Mouse (Mus musculus) myocyte (in vitro differentiated cells): ENCODE results near the gene Xrcc5. TPM values are rescaled to one million over a fixed set of nuclear protein-coding genes. Genes with fewer than 3 reads are reported as not detected.

Experiments
- H3K27me3 ChIP-seq: one replicate; pipeline ENCODE4 v1.6.1; 2011; ENCODE audit not compliant: control insufficient read depth, insufficient read depth, insufficient read length
- H3K36me3 ChIP-seq: one replicate; pipeline ENCODE4 v1.6.1; 2011; ENCODE audit not compliant: control insufficient read depth, insufficient read depth
- H3K4me2 ChIP-seq: one replicate; pipeline ENCODE4 v1.6.1; 2011; ENCODE audit warnings: low read depth, control low read depth
- H3K4me3 ChIP-seq: one replicate; pipeline ENCODE4 v1.5.1; 2011; ENCODE audit warnings: mild to moderate bottlenecking, control low read depth, moderate library complexity
- H3K79me2 ChIP-seq: one replicate; pipeline ENCODE4 v1.6.1; 2011; ENCODE audit not compliant: control insufficient read depth, insufficient read depth
- H3ac ChIP-seq: one replicate; pipeline ENCODE4 v1.6.1; 2011; ENCODE audit not compliant: control insufficient read depth, insufficient read length
- CEBPB ChIP-seq: IDR thresholded peaks from 2 replicates; pipeline ENCODE4 v1.6.1; 2011; ENCODE audit warnings: mild to moderate bottlenecking, moderate library complexity; ENCODE audit not compliant: poor library complexity, insufficient read depth, severe bottlenecking
- E2F4 ChIP-seq: IDR thresholded peaks from one replicate; pipeline ENCODE4 v1.6.1; 2011; ENCODE audit warnings: mild to moderate bottlenecking, control low read depth, moderate library complexity; ENCODE audit not compliant: insufficient read depth
- MAX ChIP-seq: IDR thresholded peaks from one replicate; pipeline ENCODE4 v1.6.1; 2011; ENCODE audit warnings: low read depth, mild to moderate bottlenecking, control low read depth
- MYOD1 ChIP-seq, 3 experiments: IDR thresholded peaks; one replicate each; pipeline ENCODE4 v1.6.1; 2011; ENCODE audit warnings: control low read depth in 2 of 3, low read depth in 2 of 3, mild to moderate bottlenecking in 2 of 3, moderate library complexity in 1 of 3; ENCODE audit not compliant: insufficient read length in 2 of 3, control insufficient read depth in 1 of 3
- MYOG ChIP-seq, 3 experiments: IDR thresholded peaks; one replicate each; pipeline ENCODE4 v1.6.1; 2011; ENCODE audit warnings: control low read depth in 2 of 3, low read depth in 2 of 3, mild to moderate bottlenecking in 2 of 3; ENCODE audit not compliant: insufficient read length in 2 of 3, control insufficient read depth in 1 of 3, insufficient read depth in 1 of 3
- POLR2A ChIP-seq: IDR thresholded peaks from one replicate; pipeline ENCODE4 v1.6.1; 2011; ENCODE audit warnings: low read depth, mild to moderate bottlenecking, control low read depth, moderate library complexity; ENCODE audit not compliant: insufficient read length
- POLR2AphosphoS2 ChIP-seq: IDR thresholded peaks from one replicate; pipeline ENCODE4 v1.6.1; 2011; ENCODE audit warnings: low read depth, control low read depth; ENCODE audit not compliant: insufficient read length
- REST ChIP-seq: IDR thresholded peaks from one replicate; pipeline ENCODE4 v1.6.1; 2011; ENCODE audit warnings: mild to moderate bottlenecking, control low read depth, moderate library complexity; ENCODE audit not compliant: insufficient read depth, insufficient read length
- SRF ChIP-seq: IDR thresholded peaks from one replicate; pipeline ENCODE4 v1.6.1; 2011; ENCODE audit warnings: low read depth; ENCODE audit not compliant: control insufficient read depth, insufficient read length
- TCF12 ChIP-seq: IDR thresholded peaks from one replicate; pipeline ENCODE4 v1.6.1; 2011; ENCODE audit warnings: mild to moderate bottlenecking, control low read depth; ENCODE audit not compliant: poor library complexity, insufficient read depth, severe bottlenecking
- TCF3 ChIP-seq: IDR thresholded peaks from one replicate; pipeline ENCODE4 v1.6.1; 2011; ENCODE audit warnings: low read depth, control low read depth; ENCODE audit not compliant: insufficient read length
- USF1 ChIP-seq: IDR thresholded peaks from one replicate; pipeline ENCODE4 v1.6.1; 2011; ENCODE audit warnings: low read depth, mild to moderate bottlenecking, control low read depth, moderate library complexity
- polyA plus RNA-seq: library from polyadenylated mRNA; unstranded; fragments of >200 nt; fragmentation: generic; extraction: Trizol; gene quantifications from one replicate; pipeline ENCODE4 v1.2.1, GENCODE M21; 2012; ENCODE audit warnings: missing spikeins

Gene Xrcc5
- polyA plus RNA-seq, 1 experiment, result 23.5 TPM

DNA sequence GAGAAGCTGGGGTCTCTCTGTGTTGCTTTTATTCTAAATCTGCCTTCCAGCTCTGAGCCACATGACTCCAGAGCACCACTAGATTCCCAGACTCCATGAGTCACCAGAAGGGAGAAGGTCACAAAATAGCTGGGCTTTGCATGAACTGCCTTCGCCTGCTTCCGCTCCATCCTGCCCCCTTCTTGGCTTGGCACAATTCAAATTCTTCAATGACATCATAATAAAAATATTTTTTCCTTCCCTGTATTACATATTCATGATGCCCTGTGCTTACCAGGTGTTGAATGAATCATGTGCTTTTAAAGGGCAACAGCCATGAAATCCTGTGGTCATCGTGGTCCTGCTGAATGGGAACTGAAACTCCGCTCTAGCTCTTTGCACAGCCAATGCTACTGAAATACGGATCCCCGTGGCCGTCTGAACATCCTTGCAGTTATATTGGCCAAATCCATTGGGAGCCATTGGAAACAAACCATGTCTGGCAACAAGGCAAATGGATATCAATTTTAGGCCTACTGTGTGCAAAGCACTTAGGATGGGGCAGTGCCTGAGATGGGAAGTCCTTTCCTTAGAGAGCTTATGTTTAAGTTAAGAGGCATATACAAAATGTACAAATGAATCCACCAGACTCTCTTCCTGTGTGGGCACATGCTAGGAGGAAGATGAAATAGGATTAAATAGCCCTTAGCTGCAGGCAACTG is 122.0 kb downstream of the Xrcc5 start:
- Histone ChIP-seq H3ac (no peak overlapping the region), H3K36me3 (no peaks in the 10 kb centered on the region), H3K79me2 (no peaks in the 10 kb centered on the region), H3K4me3 (no peak overlapping the region), H3K27me3 (no peaks in the 10 kb centered on the region), H3K4me2 (peak overlapping the region; percentile 62)
- TF ChIP-seq USF1, result peak; percentile 72
- no peak for TF ChIP-seq MAX
- TF ChIP-seq CEBPB, result 0 out of 2 replicates have a peak, but pooled peaks have one; percentile 32
- no peak for TF ChIP-seq TCF12
- TF ChIP-seq MYOD1 (IDR thresholded peaks at IDR 0.05; ENCODE audit: control insufficient read depth in 1 of 3, insufficient read length in 2 of 3, low read depth in 2 of 3), result peak in 1 of 3 experiments; percentile 30

DNA sequence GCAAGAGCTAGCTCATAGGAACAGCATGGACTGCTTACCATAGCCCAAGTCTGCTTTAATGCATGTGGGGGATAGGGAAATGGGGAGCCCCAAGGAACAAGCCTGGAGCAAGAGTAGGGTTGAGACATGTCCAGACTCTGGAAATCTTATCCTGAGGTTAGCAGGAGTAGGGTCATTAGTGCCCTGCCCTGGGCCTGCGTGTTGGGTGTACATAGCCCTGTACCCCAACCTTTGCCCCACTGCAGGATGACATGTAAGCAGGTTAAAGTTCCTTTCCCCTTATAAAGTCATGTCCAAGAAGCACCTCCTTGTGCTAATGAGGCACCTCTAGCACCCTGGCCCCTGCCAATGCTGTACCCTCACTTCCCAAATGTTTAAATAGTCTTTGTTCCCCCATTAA is 125.4 kb downstream of the Xrcc5 start:
- H3K79me2 ChIP-seq, result no peaks in the 10 kb centered on the region
- H3ac ChIP-seq, result no peak overlapping the region
- H3K4me2 ChIP-seq, result no peak overlapping the region
- no peaks in the 10 kb centered on the region for H3K36me3 ChIP-seq
- H3K4me3 ChIP-seq, result no peak overlapping the region
- H3K27me3 ChIP-seq, result no peaks in the 10 kb centered on the region
- TF ChIP-seq MYOG (IDR thresholded peaks at IDR 0.05; ENCODE audit: control insufficient read depth in 1 of 3, insufficient read depth in 1 of 3, insufficient read length in 2 of 3, low read depth in 2 of 3) (no peak), CEBPB (no peak), SRF (no peak), MAX (no peak), USF1 (no peak), MYOD1 (IDR thresholded peaks at IDR 0.05; ENCODE audit: control insufficient read depth in 1 of 3, insufficient read length in 2 of 3, low read depth in 2 of 3) (no peak), POLR2A (no peak), E2F4 (no peak), POLR2AphosphoS2 (no peak), REST (no peak), TCF3 (no peak), TCF12 (no peak)

DNA sequence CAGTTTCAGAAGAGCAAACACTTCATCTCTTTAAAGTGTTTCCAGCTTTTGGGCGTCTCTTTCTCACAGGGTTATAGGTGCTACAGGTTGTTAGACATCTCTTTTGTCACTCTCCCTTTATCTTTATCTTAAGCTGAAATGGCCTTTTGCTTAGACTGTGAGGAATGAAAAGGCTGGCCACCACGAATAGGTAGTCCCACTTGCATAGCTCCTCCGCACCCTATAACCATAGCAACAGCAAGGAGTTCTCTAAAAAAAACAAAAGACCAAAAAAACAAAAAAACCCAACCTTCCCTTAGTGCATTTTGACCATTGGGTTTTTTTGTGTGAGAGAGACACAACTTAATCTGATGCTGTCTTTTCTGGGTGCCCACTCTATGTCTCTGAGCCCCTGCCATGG is 127.3 kb downstream of the Xrcc5 start:
- no peak for TF ChIP-seq MYOD1 (IDR thresholded peaks at IDR 0.05; ENCODE audit: control insufficient read depth in 1 of 3, insufficient read length in 2 of 3, low read depth in 2 of 3)
- H3ac ChIP-seq, result no peak overlapping the region
- H3K4me3 ChIP-seq, result no peak overlapping the region
- no peak overlapping the region for H3K4me2 ChIP-seq
- H3K79me2 ChIP-seq, result no peaks in the 10 kb centered on the region
- H3K36me3 ChIP-seq, result no peaks in the 10 kb centered on the region
- H3K27me3 ChIP-seq, result no peaks in the 10 kb centered on the region

DNA sequence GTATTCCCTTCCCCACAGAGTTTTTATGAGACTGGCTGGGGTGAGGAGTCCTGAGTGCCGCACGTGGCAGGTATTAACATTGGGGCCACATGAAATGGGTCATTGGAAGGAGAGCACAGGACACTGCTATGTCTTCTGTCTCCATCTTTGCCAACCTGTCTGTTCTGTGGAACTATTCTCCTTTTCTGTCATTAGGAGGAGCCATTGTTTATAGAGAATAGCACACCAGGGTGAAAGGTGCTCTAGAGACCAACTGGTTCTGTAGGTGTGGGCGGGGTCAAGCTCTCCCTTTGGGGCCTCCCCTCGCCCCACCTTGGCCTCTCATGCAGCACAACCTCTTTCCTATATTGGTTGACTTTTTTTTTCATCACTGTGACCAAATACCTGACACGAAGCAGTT is 129.7 kb downstream of the Xrcc5 start:
- Histone ChIP-seq H3K79me2 (no peaks in the 10 kb centered on the region), H3K27me3 (no peaks in the 10 kb centered on the region), H3ac (no peak overlapping the region), H3K36me3 (no peaks in the 10 kb centered on the region), H3K4me3 (no peak overlapping the region), H3K4me2 (no peak overlapping the region)
- no peak for TF ChIP-seq TCF3
- TF ChIP-seq POLR2A, result no peak
- no peak for TF ChIP-seq E2F4
- no peak for TF ChIP-seq MAX
- no peak for TF ChIP-seq REST
- TF ChIP-seq TCF12, result no peak
- TF ChIP-seq MYOG (IDR thresholded peaks at IDR 0.05; ENCODE audit: control insufficient read depth in 1 of 3, insufficient read depth in 1 of 3, insufficient read length in 2 of 3, low read depth in 2 of 3), result no peak
- no peak for TF ChIP-seq CEBPB
- TF ChIP-seq MYOD1 (IDR thresholded peaks at IDR 0.05; ENCODE audit: control insufficient read depth in 1 of 3, insufficient read length in 2 of 3, low read depth in 2 of 3), result no peak

DNA sequence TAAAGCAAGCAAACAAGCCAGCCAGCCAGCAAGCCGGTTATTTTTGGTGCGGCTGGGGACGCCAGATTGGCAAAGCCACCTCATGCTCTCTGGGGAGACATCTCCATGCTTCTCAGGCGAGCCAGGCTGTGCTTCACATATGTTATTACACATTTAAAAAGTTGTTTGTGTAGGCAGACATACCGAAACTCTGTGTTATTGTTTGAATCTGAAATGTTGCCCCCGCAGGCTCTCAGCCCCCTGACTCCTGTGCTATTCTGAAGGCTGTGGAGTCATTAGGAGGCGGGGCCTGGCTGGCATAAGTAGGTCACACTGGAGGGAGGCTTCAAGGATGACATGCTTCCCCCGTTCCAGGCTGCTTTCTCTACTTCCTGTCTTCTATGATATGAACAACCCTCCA is 131.9 kb downstream of the Xrcc5 start:
- no peak overlapping the region for H3ac ChIP-seq
- H3K4me2 ChIP-seq, result peak overlapping the region; percentile 27
- H3K27me3 ChIP-seq, result no peaks in the 10 kb centered on the region
- TF ChIP-seq MYOG (IDR thresholded peaks at IDR 0.05; ENCODE audit: control insufficient read depth in 1 of 3, insufficient read depth in 1 of 3, insufficient read length in 2 of 3, low read depth in 2 of 3) (no peak), SRF (no peak), USF1 (no peak), TCF3 (no peak)
- no peaks in the 10 kb centered on the region for H3K79me2 ChIP-seq
- H3K36me3 ChIP-seq, result no peaks in the 10 kb centered on the region
- no peak overlapping the region for H3K4me3 ChIP-seq
